Mouse (Mus musculus) gastrocnemius, adult 18-20 months (tissue): ENCODE measurements around the gene Trim41. TPM values are rescaled to one million over a fixed set of nuclear protein-coding genes. Genes with fewer than 3 reads are reported as not detected.
"Not testable (repeated sequence)": the region's sequence is repeated elsewhere in the genome, so short reads cannot be mapped to it uniquely, and the experiment has no call there.

ENCODE experiments used
- DNase-seq: peaks from one replicate; pipeline ENCODE4 v3.0.0; 2021; ENCODE audit warnings: low spot score
- total RNA-seq, 2 experiments: library from RNA; stranded (reverse); gene quantifications; 2 replicates each; pipeline ENCODE4 v1.2.3; 2021

The Trim41 gene
- total RNA-seq, 2 experiments from 2014 or later = 15.7 to 22.6 TPM

DNA sequence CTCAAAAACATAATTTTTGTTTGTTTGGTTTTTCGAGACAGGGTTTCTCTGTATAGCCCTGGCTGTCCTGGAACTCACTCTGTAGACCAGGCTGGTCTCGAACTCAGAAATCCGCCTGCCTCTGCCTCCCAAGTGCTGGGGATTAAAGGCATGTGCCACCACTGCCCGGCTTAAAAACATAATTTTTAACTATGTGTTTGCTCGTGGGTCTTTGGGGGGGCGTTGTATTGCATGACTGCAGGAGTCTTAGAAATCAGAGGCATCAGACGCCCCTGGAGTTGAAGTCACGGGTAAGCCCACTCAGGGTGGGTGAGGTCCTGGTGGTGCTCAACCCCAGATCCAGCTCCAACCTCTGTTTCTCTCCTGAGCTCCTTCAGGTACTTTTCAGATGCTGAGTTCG lies 25.3 kb downstream of the Trim41 start:
- DNase-seq = not testable (repeated sequence)

DNA sequence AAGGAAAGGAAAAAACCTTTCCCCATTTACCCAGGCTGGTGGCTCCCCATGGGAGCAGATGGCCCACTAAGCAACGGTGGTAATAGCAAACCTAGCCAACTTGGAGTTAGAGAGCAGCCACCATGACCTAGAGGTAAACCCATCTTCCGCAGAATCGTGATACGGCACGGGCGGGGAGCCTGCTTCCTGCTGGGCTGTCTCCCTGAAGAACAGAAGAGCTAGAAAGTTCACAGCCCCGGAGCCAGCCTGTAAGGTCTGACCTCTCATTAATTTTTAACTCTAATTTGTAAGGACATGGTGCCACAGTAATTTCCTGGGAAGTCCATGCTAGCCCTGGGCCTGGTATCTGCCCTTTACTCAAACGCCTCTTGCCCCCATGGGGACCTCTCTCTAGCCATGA lies 26.2 kb downstream of the Trim41 start:
- DNase-seq = no peak

GRCm38 (mm10) chr11:48789973-48790823 lies 27.0 kb downstream of the Trim41 start:
- peak; percentile 86 for DNase-seq

DNA sequence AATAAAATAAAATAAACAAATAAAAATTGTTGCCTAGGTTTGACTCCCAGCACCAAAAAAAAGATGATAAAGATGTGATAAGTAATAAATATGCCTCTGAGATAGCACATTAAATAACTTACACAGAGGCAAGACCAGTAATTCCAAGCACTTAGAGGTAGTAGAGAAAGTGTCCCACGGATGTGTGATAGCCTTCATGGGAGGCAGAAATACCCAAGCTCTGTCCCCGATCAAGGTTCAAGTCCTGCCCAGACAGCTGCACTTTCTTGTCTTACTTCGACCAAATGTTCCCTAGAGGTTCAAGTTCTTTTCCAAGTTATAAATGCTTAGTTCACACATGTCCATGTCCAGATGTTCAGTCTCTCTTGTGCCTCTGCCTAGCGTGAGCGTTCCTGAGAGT lies 27.9 kb downstream of the Trim41 start:
- no peak for DNase-seq

- peak; percentile 76 for DNase-seq
Measured at GRCm38 (mm10) chr11:48788311-48789089, 28.7 kb downstream of the Trim41 start.

- peak; percentile 25 for DNase-seq
Measured at GRCm38 (mm10) chr11:48787455-48788211, 29.5 kb downstream of the Trim41 start.

DNA sequence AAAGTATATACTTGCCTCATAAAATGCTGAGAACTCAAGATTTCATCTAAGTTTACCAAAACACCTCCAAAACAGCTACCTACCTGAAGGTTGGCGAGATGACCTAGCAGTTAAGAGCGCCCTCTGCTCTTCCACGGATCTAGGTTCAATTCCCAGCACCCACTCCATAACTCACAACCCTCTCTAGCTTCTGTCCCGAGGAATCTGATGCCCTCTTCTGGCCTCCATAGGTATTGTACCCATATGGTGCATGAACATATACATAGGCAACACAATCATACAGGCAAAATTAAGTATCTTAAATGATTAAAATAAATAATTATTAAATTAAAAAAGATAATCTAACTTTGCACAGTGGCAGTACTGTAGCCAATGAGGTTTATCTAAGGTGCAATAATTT lies 34.9 kb downstream of the Trim41 start:
- DNase-seq = no peak

DNA sequence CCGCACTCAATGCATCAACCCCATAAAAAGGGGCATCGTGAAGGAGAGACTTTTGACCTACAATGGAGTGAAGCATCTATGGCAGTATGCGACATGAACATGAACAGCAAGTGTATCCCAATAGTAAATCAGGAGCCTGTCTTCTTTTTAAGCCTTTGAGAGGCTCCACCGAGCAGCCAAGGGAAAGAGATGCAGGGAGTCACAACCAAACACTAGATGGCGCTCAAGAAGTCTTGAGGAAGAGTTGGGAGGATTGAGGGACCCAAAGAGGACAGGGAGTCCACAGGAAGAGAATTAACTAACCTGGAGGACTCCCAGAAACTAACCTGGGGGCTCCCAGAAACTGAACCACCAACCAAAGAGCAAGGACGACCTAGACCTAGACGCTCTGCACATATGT lies 37.7 kb downstream of the Trim41 start:
- peak; percentile 41 for DNase-seq

- DNase-seq = no peak
Measured at GRCm38 (mm10) chr11:48777303-48777702, 39.9 kb downstream of the Trim41 start.

DNA sequence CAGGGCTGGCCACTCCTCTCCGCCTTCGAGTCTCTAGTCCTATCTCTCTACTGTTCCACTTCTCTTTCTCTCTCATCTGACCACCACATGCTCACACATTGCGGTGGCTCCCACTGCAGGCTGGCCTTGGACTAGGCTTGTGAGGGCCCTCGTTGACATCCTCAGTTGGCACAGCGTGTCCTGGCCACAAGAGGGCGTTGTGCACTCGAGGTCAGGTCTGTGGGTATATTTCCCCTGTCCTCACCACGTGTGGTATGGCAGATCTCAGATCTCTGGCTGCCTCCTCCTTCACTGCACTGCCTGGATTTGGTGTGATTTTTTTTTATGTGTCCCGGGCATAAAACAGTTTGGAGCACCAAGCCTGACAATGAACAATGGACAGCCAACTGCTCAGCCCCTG lies 40.5 kb downstream of the Trim41 start:
- DNase-seq = no peak

DNA sequence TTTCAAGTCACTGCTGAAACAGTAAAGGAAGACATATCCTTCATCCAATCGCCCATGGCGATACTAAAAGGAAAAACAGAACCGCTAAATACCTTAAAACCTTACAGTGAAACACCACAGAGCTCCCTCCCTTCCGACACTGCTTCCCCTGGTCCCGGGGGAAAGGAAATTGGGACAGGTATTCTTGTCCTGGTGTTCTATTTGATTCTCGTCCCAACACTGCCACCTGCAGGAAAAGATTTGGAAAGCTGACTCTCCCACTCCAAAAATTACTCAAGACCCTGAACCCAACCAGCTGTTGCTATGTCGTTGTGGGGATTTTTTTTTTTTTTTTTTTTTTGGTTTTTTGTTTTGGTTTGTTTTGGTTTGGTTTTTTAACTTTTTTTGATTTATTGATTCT lies 41.7 kb downstream of the Trim41 start:
- DNase-seq = peak; percentile 65

GRCm38 (mm10) chr11:48774443-48775298 lies 42.5 kb downstream of the Trim41 start:
- DNase-seq = peak; percentile 55

DNA sequence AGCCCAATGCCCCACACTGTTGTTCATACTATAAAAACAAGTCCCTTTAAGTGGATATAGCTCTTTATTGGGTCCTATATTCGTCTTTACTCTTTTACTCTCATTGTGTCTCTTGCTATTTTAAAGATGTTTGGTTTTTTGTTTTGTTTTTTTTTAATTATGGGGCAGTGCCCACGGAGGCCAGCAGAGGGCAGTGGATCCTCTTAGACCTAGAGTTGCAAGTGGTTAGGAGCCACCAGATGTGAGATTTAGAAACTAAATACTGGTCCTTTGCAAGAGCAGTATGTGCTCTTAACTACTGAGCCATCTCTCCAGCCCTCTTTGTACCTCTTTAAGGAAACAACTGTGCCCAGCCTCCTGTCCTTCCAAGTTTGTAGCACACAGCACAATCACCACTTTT lies 45.5 kb downstream of the Trim41 start:
- no peak for DNase-seq

GRCm38 (mm10) chr11:48767195-48767876 lies 49.8 kb downstream of the Trim41 start:
- no peak for DNase-seq

DNA sequence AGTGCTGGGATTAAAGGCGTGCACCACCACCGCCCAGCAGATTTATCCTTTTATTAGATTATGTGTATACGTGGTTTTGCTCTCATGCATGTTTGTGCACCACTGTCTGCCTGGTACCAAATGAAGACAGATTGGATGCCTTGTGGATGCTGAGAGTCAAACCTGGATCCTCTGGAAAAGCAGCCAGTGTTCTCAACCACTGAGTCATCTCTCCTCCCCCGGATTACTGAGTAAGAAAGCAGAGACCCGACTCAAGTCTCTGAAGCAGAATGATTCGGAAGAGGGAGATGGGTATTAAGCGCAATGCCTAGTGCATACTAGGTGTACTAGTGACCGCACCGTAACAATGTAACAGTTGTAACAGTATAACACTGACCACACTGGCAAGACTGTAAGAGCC lies 53.0 kb downstream of the Trim41 start:
- no peak for DNase-seq

- DNase-seq = no peak
Measured at GRCm38 (mm10) chr11:48759021-48759420, 58.1 kb downstream of the Trim41 start.
